Mouse (Mus musculus) cerebellum, postnatal 36 days (tissue): ENCODE measurements around the gene Celsr3.

ENCODE experiments used
- DNase-seq, 2 experiments: peaks; one replicate each; pipeline ENCODE4 v3.0.0; 2021 to 2022; ENCODE audit warnings: mixed read lengths in 2 of 2

Gene Celsr3

GRCm38 (mm10) chr9:108855335-108855734, 29.2 kb downstream of the Celsr3 start:
- DNase-seq = no peak

GRCm38 (mm10) chr9:108858792-108859527, 32.8 kb downstream of the Celsr3 start:
- no peak for DNase-seq
